Mouse (Mus musculus) left cerebral cortex, adult 2 months (tissue): ENCODE results near the gene Cygb. TPM values are rescaled to one million over a fixed set of nuclear protein-coding genes. Genes with fewer than 3 reads are reported as not detected.

ENCODE experiments used
- DNase-seq, 2 experiments: peaks; one replicate each; pipeline ENCODE4 v3.0.0; 2021 to 2022; ENCODE audit warnings: low spot score in 2 of 2, mixed read lengths in 1 of 2; ENCODE audit errors: extremely low spot score in 1 of 2
- H3K27ac ChIP-seq: fragments of 200-600 bp; 2 replicates; pipeline ENCODE4 v1.8.1; 2022
- H3K4me3 ChIP-seq: fragments of 200-600 bp; 2 replicates; pipeline ENCODE4 v1.8.1; 2022
- CTCF ChIP-seq: fragments of 200-600 bp; IDR thresholded peaks from 2 replicates; pipeline ENCODE4 v1.8.1; 2022; ENCODE audit warnings: antibody characterized with exemption, mild to moderate bottlenecking, moderate library complexity
- intact Hi-C: fragments of 180-260 bp; cut with DNase I; formaldehyde crosslinking; loops from one replicate; pipeline ENCODE4 v1.15.1; 2025
- long read RNA-seq, 2 experiments: library from polyadenylated mRNA; stranded (forward); transcript quantifications; one replicate each; pipeline ENCODE4 v2.0.0; 2021; ENCODE audit warnings: borderline mapping rate in 2 of 2
- total RNA-seq, 2 experiments: library from RNA; stranded (reverse); gene quantifications; 2 replicates each; pipeline ENCODE4 v1.2.3; 2021

Cygb gene
- total RNA-seq: 10 to 100 TPM; 42.8 to 45.3 TPM
- long read RNA-seq, experiment 1, transcript Cygb-201 (4 exons, 2,331 nt): major isoform, 39 of 53 reads
- long read RNA-seq, experiment 1, partial matches to known transcripts: 1 of 53 reads
- long read RNA-seq, experiment 1, other reads (novel, unspliced or antisense): 13 of 53 reads
- long read RNA-seq, experiment 2, transcript Cygb-201 (4 exons, 2,331 nt): major isoform, 48 of 61 reads
- long read RNA-seq, experiment 2, partial matches to known transcripts: 9 of 61 reads
- long read RNA-seq, experiment 2, other reads (novel, unspliced or antisense): 4 of 61 reads

GRCm38 (mm10) chr11:116654255-116654821 is at the start of gene Cygb:
Gene Cygb (minus strand): TSS chr11:116654313.
- intact Hi-C loops: no loop called here
- no peak for DNase-seq
- Histone ChIP-seq H3K27ac (peak within 1 kb of the TSS; percentile 92), H3K4me3 (peak within 1 kb of the TSS; percentile 65)
- no peak for TF ChIP-seq CTCF

DNA sequence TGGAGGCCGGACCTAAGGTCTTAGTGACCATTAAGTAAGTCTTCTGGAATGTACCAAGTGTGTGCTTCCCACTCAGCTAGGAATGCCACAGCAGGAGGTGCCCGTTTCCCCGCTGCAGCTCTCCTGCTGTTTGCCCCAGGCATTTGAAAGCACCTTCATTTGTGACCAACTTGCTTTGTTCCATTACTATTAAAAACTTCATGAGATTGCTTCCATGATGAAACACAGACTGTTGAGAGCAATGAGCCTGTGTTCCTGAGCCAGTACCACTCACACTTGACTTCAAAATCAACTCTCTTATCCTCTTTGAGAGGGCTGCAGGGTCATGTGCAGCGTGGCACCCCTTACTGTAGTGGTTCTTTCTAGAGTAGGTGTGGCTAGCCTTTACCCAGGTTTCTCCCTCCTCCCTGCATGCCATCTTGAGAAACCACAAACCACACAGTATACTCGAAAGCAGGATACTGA is 47.3 kb upstream of the Cygb start:
- no peak for DNase-seq
- intact Hi-C loops: no loop called here
- TF ChIP-seq CTCF: no peak
- Histone ChIP-seq H3K27ac (no peak overlapping the region), H3K4me3 (no peak overlapping the region)

DNA sequence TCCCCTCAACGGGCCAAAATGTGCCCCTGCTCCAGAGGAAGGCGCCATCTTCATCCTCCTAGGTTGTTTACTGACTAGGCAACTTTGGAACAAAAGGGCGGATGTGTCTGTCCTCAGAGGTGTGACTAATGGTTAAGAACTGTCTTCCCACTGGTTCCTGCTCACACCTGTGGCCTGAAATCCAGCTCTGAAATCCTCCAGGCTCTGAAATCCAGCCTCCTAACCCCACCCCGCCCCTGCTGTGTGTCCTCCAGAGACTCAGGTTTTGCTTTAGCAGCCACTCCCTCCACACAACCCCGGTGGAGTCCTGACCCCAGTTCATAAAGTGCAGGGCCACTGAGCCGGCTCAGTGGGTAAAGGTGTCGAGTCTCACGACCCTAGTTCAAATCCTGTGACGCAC is 43.4 kb upstream of the Cygb start:
- DNase-seq: no peak
- Histone ChIP-seq H3K4me3 (no peak overlapping the region), H3K27ac (no peak overlapping the region)
- intact Hi-C loops: no loop called here
- no peak for TF ChIP-seq CTCF

DNA sequence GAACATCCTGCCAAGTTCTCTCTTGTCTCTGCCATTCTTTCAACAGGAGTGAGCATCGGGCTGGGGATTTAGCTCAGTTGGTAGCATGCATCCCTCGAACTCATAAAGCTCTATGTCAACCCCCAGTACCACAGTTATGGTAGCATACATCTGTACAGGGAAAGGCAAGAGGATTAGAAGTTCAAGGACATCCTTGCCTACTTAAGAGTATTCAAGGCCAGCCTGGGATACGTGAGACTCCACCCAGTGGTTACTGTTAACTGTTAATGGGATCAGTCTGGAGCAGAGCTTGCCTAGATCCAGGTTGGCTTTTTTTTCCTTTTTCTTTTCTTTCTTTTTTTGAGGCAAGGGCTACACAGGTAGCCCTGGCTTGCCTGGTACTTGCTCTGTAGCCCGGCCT is 42.3 kb upstream of the Cygb start:
- Histone ChIP-seq H3K27ac (no peak overlapping the region), H3K4me3 (no peak overlapping the region)
- no peak for TF ChIP-seq CTCF
- intact Hi-C loops: no loop called here
- DNase-seq: no peak

DNA sequence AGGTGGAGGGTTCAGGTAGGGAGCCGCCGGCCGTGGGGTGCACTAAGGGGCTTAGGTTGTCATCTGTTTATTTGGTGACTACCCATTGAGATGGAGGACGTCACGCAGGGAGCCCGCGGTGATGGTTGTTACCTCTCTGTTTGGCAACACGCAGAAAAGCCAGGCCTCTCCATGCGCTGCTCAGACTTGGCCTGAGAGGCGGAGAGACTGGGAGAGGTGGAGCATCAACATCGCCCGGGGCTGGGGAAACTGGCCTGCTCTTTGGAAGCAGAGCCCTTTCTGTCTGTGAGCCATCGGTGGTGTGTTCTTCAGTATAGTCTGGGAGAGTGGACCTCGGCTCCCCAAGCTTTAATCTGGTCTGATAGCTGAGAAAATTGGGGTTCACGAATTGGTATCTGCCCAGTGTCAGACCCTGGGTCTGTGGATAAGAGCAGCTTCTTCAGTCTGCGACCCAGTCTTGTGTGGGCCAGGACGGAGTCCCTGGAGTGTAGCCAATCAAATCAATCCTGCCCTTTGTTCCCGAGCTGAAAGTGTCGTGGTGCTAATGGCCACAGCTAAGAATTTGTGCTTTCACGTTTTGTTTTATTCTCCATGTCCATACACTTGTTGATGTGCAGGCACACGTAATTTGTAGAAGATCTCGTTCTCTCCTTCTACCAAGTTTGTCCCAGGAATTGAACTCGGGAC is 41.2 kb upstream of the Cygb start:
- DNase-seq: no peak
- H3K27ac ChIP-seq: no peak overlapping the region; the same call in 1 of the 2 replicates
- intact Hi-C loops: no loop called here

DNA sequence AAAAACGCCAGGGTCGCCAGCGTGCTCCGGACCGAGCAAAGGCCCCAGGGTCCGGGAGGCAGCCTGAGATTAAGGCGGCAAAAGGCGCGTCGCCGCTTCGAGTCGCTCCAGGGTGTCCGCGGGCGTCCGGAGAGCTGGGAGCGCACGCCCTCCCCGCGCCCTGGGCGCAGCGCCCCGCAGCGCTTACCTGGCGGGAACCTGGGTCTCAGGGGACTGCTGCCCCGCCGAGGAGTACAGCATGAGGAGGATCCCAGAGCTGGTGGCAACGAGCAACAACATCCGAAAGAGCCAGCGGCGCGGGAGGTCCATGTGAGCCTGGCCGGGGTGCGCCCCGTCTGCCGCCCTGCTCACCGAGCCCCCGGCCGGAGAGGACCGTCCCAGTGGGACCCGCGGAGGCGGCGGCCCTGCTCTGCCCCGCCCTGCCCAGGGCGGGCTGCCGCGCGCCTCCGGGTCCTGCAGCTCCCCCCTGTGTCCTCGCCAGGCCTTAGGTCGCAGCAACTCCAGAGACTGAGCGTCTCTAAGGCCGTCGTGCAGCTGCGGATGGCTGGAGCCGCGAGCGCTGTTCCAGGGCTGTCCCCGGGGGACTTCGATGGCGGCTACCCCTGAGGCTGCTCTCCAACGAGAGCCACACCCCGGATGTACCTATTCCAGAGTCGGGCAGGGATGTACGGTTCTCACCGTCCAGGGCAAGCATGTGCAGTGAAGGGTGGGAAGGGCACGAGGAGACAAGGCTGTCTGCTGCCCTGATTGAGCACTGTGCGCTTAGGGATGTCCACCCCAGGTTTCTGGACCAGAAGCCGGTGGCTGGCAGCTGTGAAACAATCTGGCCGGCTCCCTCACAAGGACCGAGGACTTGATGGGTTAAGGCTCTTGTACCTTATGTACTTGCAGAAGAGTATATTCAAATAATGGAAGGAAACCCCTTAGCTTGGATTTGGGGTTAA is 40.4 kb upstream of the Cygb start:
- peak overlapping the region; percentile 43 for H3K4me3 ChIP-seq
- no peak for DNase-seq
- peak overlapping the region; percentile 64; the same call in 1 of the 2 replicates for H3K27ac ChIP-seq
- TF ChIP-seq CTCF: peak; percentile 7; the same call in 1 of the 2 replicates
- intact Hi-C loops: no loop called here

More for the DNA sequence above, 41.2 kb upstream of the Cygb start:
- no peak overlapping the region for H3K4me3 ChIP-seq
- TF ChIP-seq CTCF: no peak

GRCm38 (mm10) chr11:116693899-116694249 is 39.8 kb upstream of the Cygb start:
- Histone ChIP-seq H3K4me3 (peak overlapping the region; percentile 43), H3K27ac (no peak overlapping the region; the same call in 1 of the 2 replicates)
- DNase-seq: no peak
- intact Hi-C loops: no loop called here
- TF ChIP-seq CTCF: no peak

GRCm38 (mm10) chr11:116690701-116691575 is 36.8 kb upstream of the Cygb start:
- DNase-seq: no peak
- Histone ChIP-seq H3K27ac (no peak overlapping the region), H3K4me3 (no peak overlapping the region)
- intact Hi-C loops: no loop called here
- TF ChIP-seq CTCF: no peak

DNA sequence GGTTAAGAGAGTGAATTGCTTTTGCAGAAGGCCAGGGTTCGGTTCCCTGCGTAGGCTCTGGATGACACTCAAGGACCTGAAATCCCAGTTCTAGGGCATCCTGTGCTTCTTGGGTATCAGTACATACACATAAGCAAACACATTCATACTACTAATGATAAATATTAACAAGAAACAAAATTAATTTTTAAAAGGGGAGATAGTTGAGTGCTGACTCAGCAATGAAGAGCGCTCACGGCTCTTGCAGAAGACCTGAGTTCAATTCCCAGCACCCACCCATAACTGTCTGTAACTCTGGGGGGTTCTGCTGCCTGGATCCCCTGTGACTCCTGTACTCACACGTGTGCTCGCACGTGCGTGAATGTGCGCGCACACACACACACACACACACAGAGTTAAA is 35.5 kb upstream of the Cygb start:
- intact Hi-C loops: no loop called here
- no peak for DNase-seq
- TF ChIP-seq CTCF: no peak
- H3K4me3 ChIP-seq: no peak overlapping the region
- H3K27ac ChIP-seq: no peak overlapping the region

GRCm38 (mm10) chr11:116687897-116688296 is 33.8 kb upstream of the Cygb start:
- intact Hi-C loops: no loop called here
- no peak overlapping the region for H3K4me3 ChIP-seq

DNA sequence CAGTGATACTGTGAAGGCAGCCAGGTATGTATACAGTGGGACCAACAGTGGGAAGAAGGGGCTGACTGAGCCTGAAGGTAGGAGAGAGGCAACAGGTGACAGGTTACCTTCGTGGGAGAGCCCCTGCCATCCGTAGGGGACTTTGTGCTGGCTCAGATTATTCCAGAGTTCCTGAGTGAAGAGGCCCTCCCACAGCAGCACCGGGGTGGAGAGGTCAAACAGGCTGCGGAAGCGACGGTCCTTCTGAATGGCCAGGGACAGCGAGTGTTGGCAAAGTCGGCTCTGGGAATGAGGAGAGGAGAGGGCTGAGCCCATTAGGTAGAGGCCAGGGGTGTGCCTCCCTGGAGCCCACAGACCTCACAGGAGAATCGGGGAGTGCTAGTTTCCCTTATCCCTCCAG is 31.6 kb upstream of the Cygb start:
- intact Hi-C loops: no loop called here
- no peak overlapping the region for H3K27ac ChIP-seq
- no peak for TF ChIP-seq CTCF
- no peak for DNase-seq
- H3K4me3 ChIP-seq: no peak overlapping the region

More at GRCm38 (mm10) chr11:116687897-116688296, 33.8 kb upstream of the Cygb start:
- no peak for DNase-seq
- TF ChIP-seq CTCF: no peak
- no peak overlapping the region for H3K27ac ChIP-seq
